Mouse (Mus musculus): Measurements from ENCODE around the gene Nupl1. TPM values are rescaled to one million over a fixed set of nuclear protein-coding genes. Genes with fewer than 3 reads are reported as not detected.

The Nupl1 gene
- polyA plus RNA-seq (2012; rRNA removed): 0.05 and 0.07 TPM in 2 replicates

GRCm38 (mm10) chr14:60251281-60252003 lies at the start of gene Nupl1, which contains the start of gene Gm49336:
TSS of gene Nupl1 (minus strand) at chr14:60251431.
TSS of gene Gm49336 (minus strand) at chr14:60251507.

GRCm38 (mm10) chr14:60264990-60265876 lies 14.0 kb upstream of the Nupl1 start, which contains the start of gene Mtmr6:
TSS of gene Mtmr6 (plus strand) at chr14:60265228.

GRCm38 (mm10) chr14:60196884-60197283 lies 54.3 kb downstream of the Nupl1 start, which contains the start of gene Atp8a2:
TSS of gene Atp8a2 (minus strand) at chr14:60197179.

Other genes with a start within 250 kb of the Nupl1 start
- gene Atp8a2, start 54.3 kb downstream of the Nupl1 start, polyA plus RNA-seq (2012; rRNA removed): 8.7 and 9.7 TPM in 2 replicates
- 46.1 and 50.9 TPM in 2 replicates for gene Gm49336, start 76 bp upstream of the Nupl1 start, polyA plus RNA-seq (2012; rRNA removed)
- 39.8 and 44.5 TPM in 2 replicates for gene Mtmr6, start 13.8 kb upstream of the Nupl1 start, polyA plus RNA-seq (2012; rRNA removed)
- gene Amer2, start 121.8 kb upstream of the Nupl1 start, polyA plus RNA-seq (2012; rRNA removed): 19.4 and 24.8 TPM in 2 replicates

Data from central nervous system, embryonic 14 days (tissue).